Mouse (Mus musculus) cerebellum, adult 2 months (tissue): ENCODE results near the gene Fgd2. TPM values are rescaled to one million over a fixed set of nuclear protein-coding genes. Genes with fewer than 3 reads are reported as not detected.

ENCODE experiments used
- DNase-seq, 2 experiments: peaks; one replicate each; pipeline ENCODE4 v3.0.0; 2021
- H3K27ac ChIP-seq: fragments of 200-500 bp; 2 replicates; pipeline ENCODE4 v1.5.1; 2012; ENCODE audit warnings: low read length, control low read depth, inconsistent platforms; ENCODE audit not compliant: insufficient read depth
- H3K27me3 ChIP-seq: fragments of 200-500 bp; 2 replicates; pipeline ENCODE4 v1.6.1; 2012; ENCODE audit warnings: inconsistent platforms, mild to moderate bottlenecking, low read length, moderate library complexity; ENCODE audit not compliant: control insufficient read depth, insufficient read depth
- H3K4me1 ChIP-seq: fragments of 200-500 bp; 2 replicates; pipeline ENCODE4 v1.6.1; 2011; ENCODE audit warnings: low read length; ENCODE audit not compliant: control insufficient read depth, insufficient read depth
- H3K4me3 ChIP-seq: fragments of 200-500 bp; replicated peaks from 2 replicates; pipeline ENCODE3; 2011; ENCODE audit warnings: mild to moderate bottlenecking, low read depth, low read length, control low read depth; ENCODE audit not compliant: insufficient read depth
- CTCF ChIP-seq: fragments of 200-500 bp; IDR thresholded peaks from 2 replicates; pipeline ENCODE4 v1.5.1; 2011; ENCODE audit warnings: low read depth, mild to moderate bottlenecking, control low read depth, low read length, moderate library complexity, borderline replicate concordance; ENCODE audit not compliant: insufficient read depth
- POLR2A ChIP-seq: fragments of 200-500 bp; IDR thresholded peaks from 2 replicates; pipeline ENCODE4 v1.6.1; 2011; ENCODE audit warnings: low read length, control low read depth, borderline replicate concordance; ENCODE audit not compliant: insufficient read depth
- WGBS: fragments of 180-500 bp; shearing (Covaris S2); methylation state at CpG from one replicate; pipeline ENCODE4 v1.1.7; 2018; 5-methylcytosine and 5-hydroxymethylcytosine counted together
- polyA plus RNA-seq: library from polyadenylated mRNA; depleted of rRNA; stranded (reverse); fragments of >200 nt; gene quantifications from 2 replicates; pipeline ENCODE4 v1.2.3, GENCODE M21; 2012; rRNA removed

Gene Fgd2
- polyA plus RNA-seq, 1 experiment, result 5.9 TPM

- 97% methylated on average over 2 of the region's 2 CpGs for WGBS
- Histone ChIP-seq H3K27ac (no peak overlapping the region), H3K4me3 (no peak overlapping the region), H3K4me1 (no peaks in the 10 kb centered on the region), H3K27me3 (no peaks in the 10 kb centered on the region)
- DNase-seq, result no peak
- TF ChIP-seq CTCF, result no peak
- TF ChIP-seq POLR2A, result no peak
Measured at GRCm38 (mm10) chr17:29423991-29424390, 63.3 kb downstream of the Fgd2 start.

GRCm38 (mm10) chr17:29425345-29425744 lies 64.6 kb downstream of the Fgd2 start:
- no peak overlapping the region for H3K4me3 ChIP-seq
- H3K27me3 ChIP-seq, result no peaks in the 10 kb centered on the region
- TF ChIP-seq POLR2A, result no peak
- no peak for TF ChIP-seq CTCF
- WGBS, result 77% methylated on average over 9 of the region's 9 CpGs
- H3K4me1 ChIP-seq, result no peaks in the 10 kb centered on the region
- DNase-seq, result no peak
- no peak overlapping the region for H3K27ac ChIP-seq

- H3K4me3 ChIP-seq, result no peak overlapping the region
- TF ChIP-seq POLR2A (no peak), CTCF (no peak)
- WGBS, result 42% methylated on average over 8 of the region's 8 CpGs
- DNase-seq, result no peak
- no peaks in the 10 kb centered on the region for H3K27me3 ChIP-seq
- no peak overlapping the region for H3K27ac ChIP-seq
- H3K4me1 ChIP-seq, result no peaks in the 10 kb centered on the region
Measured at GRCm38 (mm10) chr17:29428213-29428612, 67.5 kb downstream of the Fgd2 start.

GRCm38 (mm10) chr17:29428826-29429225 lies 68.1 kb downstream of the Fgd2 start:
- no peaks in the 10 kb centered on the region for H3K27me3 ChIP-seq
- H3K4me3 ChIP-seq, result no peak overlapping the region
- TF ChIP-seq POLR2A, result no peak
- no peak for TF ChIP-seq CTCF
- H3K27ac ChIP-seq, result no peak overlapping the region
- DNase-seq, result no peak
- H3K4me1 ChIP-seq, result no peaks in the 10 kb centered on the region
- 66% methylated on average over 2 of the region's 2 CpGs for WGBS

Other genes starting within 250 kb of the Fgd2 start
- gene Rab44, start 246.8 kb upstream of the Fgd2 start, polyA plus RNA-seq, result 0.32 and 0.47 TPM in 2 replicates
- gene Cpne5, start 122.7 kb upstream of the Fgd2 start, polyA plus RNA-seq, result 7.5 and 8.4 TPM in 2 replicates
- gene Ppil1, start 96.7 kb upstream of the Fgd2 start, polyA plus RNA-seq, result 25.1 and 25.3 TPM in 2 replicates
- gene BC004004, start 92.1 kb upstream of the Fgd2 start, polyA plus RNA-seq, result 102 and 111 TPM in 2 replicates
- 0.75 and 1.0 TPM in 2 replicates for gene Pi16, start 43.2 kb upstream of the Fgd2 start, polyA plus RNA-seq
- 447 and 479 TPM in 2 replicates for gene Mtch1, start 13.0 kb upstream of the Fgd2 start, polyA plus RNA-seq
- gene Pim1, start 129.8 kb downstream of the Fgd2 start, polyA plus RNA-seq, result 10.5 and 10.9 TPM in 2 replicates
- gene Gm17657, start 188.7 kb downstream of the Fgd2 start, polyA plus RNA-seq, result not detected in 2 replicates
- gene Tbc1d22b, start 188.9 kb downstream of the Fgd2 start, polyA plus RNA-seq, result 37.4 and 37.7 TPM in 2 replicates
- gene Tmem217, start 191.5 kb downstream of the Fgd2 start, polyA plus RNA-seq, result 0.76 and 1.2 TPM in 2 replicates